Mouse (Mus musculus) erythroblast, embryonic 14.5 days (primary cell): ENCODE measurements around the gene Icam5.

Experiments
- GATA1 ChIP-seq: IDR thresholded peaks from 2 replicates; pipeline ENCODE4 v1.6.1; 2012; ENCODE audit warnings: low read length, inconsistent platforms, mixed read lengths
- TAL1 ChIP-seq: IDR thresholded peaks from 3 replicates; pipeline ENCODE4 v1.6.1; 2012; ENCODE audit warnings: low read length, inconsistent platforms, mixed read lengths

GRCm38 (mm10) chr9:21014691-21015570 is 16.9 kb upstream of the Icam5 start:
- TF ChIP-seq TAL1 (no peak), GATA1 (no peak)
